Comparison of ENCODE assay signal across 20 mouse cellular contexts in the genomic region with DNA sequence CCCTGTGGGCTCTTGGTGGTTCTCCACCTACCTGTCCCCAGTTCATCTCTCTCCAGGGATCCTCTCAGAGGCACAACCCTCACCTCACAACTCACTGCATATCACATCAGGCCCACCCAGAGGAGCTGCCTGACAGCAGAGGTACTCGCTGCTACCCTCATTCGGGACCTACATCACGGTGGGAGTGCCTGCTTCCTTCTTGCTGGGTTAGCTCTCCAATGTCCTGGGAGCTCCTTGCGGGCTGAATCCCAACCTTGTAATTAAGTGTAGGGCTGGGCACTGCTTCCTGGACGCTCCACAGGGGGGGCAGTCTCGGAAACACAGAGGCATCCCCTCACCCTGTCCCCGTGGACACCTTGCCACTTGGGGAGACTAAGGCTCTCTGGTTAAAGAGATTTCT. TPM values are rescaled to one million over a fixed set of nuclear protein-coding genes. Genes with fewer than 3 reads are reported as not detected.
"Had no signal": no experiment of that assay in that cellular context is flagged by ENCODE, and none has a peak within 500 bp of the region (broad histone marks: within the 10 kb centered on the region; RNA-seq: fewer than 3 reads in every experiment).

No protein-coding gene starts in this region.

- H3K27me3 ChIP-seq: lung, embryonic 15.5 days; midbrain, embryonic 15.5 days; neural tube, embryonic 12.5 days; stomach, embryonic 15.5 days had no signal

- DNase-seq: liver, postnatal 0 days; lung, adult 2 months; lung, postnatal 14 days; lung, postnatal 36 days; right cerebral cortex, postnatal 14 days; thymus, adult 2 months; thymus, postnatal 25 days; thymus, postnatal 4 days had no signal

- ATAC-seq: liver, postnatal 0 days; lung, postnatal 0 days; midbrain, embryonic 13.5 days; midbrain, embryonic 15.5 days had no signal

- H3K27ac ChIP-seq: liver, embryonic 15.5 days; lung, embryonic 15.5 days; midbrain, embryonic 13.5 days; midbrain, embryonic 15.5 days; neural tube, embryonic 12.5 days; stomach, embryonic 15.5 days; stomach, postnatal 0 days had no signal

- H3K36me3 ChIP-seq: liver, embryonic 15.5 days; lung, embryonic 15.5 days; midbrain, embryonic 13.5 days; midbrain, embryonic 15.5 days; neural tube, embryonic 12.5 days; stomach, embryonic 15.5 days had no signal

- H3K9me3 ChIP-seq: liver, embryonic 15.5 days; lung, embryonic 15.5 days; midbrain, embryonic 15.5 days; stomach, embryonic 15.5 days had no signal

- H3K4me2 ChIP-seq: liver, embryonic 15.5 days; lung, embryonic 15.5 days; midbrain, embryonic 11.5 days; midbrain, embryonic 13.5 days; midbrain, embryonic 15.5 days; neural tube, embryonic 12.5 days; stomach, embryonic 15.5 days had no signal

- H3K4me3 ChIP-seq: liver, embryonic 15.5 days; lung, embryonic 15.5 days; midbrain, embryonic 13.5 days; midbrain, embryonic 15.5 days; neural tube, embryonic 12.5 days; stomach, embryonic 15.5 days had no signal

- H3K9ac ChIP-seq: liver, embryonic 15.5 days; liver, postnatal 0 days; lung, embryonic 15.5 days; midbrain, embryonic 13.5 days; midbrain, embryonic 15.5 days; neural tube, embryonic 12.5 days; stomach, embryonic 15.5 days had no signal

RNA-seq across cellular contexts. Expression of a gene that starts 25.3 kb away (rescaled TPM):
- total RNA-seq: megakaryocyte, adult 5-6 weeks had no signal
- polyA plus RNA-seq: midbrain, embryonic 13.5 days; midbrain, postnatal 0 days; neural tube, embryonic 14.5 days had no signal
